Mouse (Mus musculus) left cerebral cortex, adult 2 months (tissue): ENCODE measurements around the gene Uba52. TPM values are rescaled to one million over a fixed set of nuclear protein-coding genes. Genes with fewer than 3 reads are reported as not detected.

Experiments used
- DNase-seq, 2 experiments: peaks; one replicate each; pipeline ENCODE4 v3.0.0; 2021 to 2022; ENCODE audit warnings: low spot score in 2 of 2, mixed read lengths in 1 of 2; ENCODE audit errors: extremely low spot score in 1 of 2
- H3K27ac ChIP-seq: fragments of 200-600 bp; 2 replicates; pipeline ENCODE4 v1.8.1; 2022
- H3K4me3 ChIP-seq: fragments of 200-600 bp; 2 replicates; pipeline ENCODE4 v1.8.1; 2022
- CTCF ChIP-seq: fragments of 200-600 bp; IDR thresholded peaks from 2 replicates; pipeline ENCODE4 v1.8.1; 2022; ENCODE audit warnings: antibody characterized with exemption, mild to moderate bottlenecking, moderate library complexity
- intact Hi-C: fragments of 180-260 bp; cut with DNase I; formaldehyde crosslinking; loops from one replicate; pipeline ENCODE4 v1.15.1; 2025
- total RNA-seq, 2 experiments: library from RNA; stranded (reverse); gene quantifications; 2 replicates each; pipeline ENCODE4 v1.2.3; 2021

Gene Uba52
- total RNA-seq, 2 experiments from 2014 or later, result 788 to 861 TPM

GRCm38 (mm10) chr8:70488931-70489470 lies 21.6 kb downstream of the Uba52 start:
- no peak for TF ChIP-seq CTCF
- DNase-seq, result no peak
- Histone ChIP-seq H3K27ac (no peak overlapping the region), H3K4me3 (no peak overlapping the region)
- intact Hi-C loops, result no loop called here

GRCm38 (mm10) chr8:70487993-70488796 lies 22.4 kb downstream of the Uba52 start:
- intact Hi-C loops, result no loop called here
- no peak overlapping the region for H3K27ac ChIP-seq

GRCm38 (mm10) chr8:70486941-70487520 lies 23.6 kb downstream of the Uba52 start, which contains the start of gene Tmem59l:
TSS of gene Tmem59l (minus strand) at chr8:70487358.
- peak; percentile 65 for DNase-seq
- H3K27ac ChIP-seq, result peak within 1 kb of the TSS; percentile 98
- intact Hi-C loops, result no loop called here
- peak within 1 kb of the TSS; percentile 83 for H3K4me3 ChIP-seq
- TF ChIP-seq CTCF, result no peak

More at GRCm38 (mm10) chr8:70487993-70488796, 22.4 kb downstream of the Uba52 start:
- TF ChIP-seq CTCF, result no peak
- H3K4me3 ChIP-seq, result peak overlapping the region; percentile 43
- DNase-seq, result no peak

- peak overlapping the region; percentile 98 for H3K27ac ChIP-seq
- no peak for DNase-seq
- intact Hi-C loops, result no loop called here
- peak overlapping the region; percentile 83 for H3K4me3 ChIP-seq
- no peak for TF ChIP-seq CTCF
Observed at GRCm38 (mm10) chr8:70486191-70486681, 24.4 kb downstream of the Uba52 start.

DNA sequence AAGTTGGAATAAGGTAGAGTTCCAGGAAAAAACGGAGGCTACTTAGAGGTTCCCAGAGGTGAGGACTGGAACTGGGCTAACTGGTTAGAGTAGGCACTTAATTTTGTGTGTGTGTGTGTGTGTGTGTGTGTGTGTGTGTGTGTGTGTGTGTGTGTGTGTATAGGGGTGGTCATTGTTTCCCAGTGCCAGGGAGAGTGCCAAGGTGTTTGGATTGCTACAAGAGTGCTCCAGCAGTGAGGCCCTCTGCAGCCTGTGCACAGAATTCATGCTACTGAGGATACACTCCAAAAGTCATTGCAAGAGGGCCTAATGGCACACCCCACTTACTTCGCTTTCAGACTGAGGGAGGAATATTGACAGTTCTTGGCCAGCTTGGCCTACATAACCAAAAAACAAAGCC lies 27.7 kb downstream of the Uba52 start:
- no peak for TF ChIP-seq CTCF
- no peak overlapping the region for H3K27ac ChIP-seq

DNA sequence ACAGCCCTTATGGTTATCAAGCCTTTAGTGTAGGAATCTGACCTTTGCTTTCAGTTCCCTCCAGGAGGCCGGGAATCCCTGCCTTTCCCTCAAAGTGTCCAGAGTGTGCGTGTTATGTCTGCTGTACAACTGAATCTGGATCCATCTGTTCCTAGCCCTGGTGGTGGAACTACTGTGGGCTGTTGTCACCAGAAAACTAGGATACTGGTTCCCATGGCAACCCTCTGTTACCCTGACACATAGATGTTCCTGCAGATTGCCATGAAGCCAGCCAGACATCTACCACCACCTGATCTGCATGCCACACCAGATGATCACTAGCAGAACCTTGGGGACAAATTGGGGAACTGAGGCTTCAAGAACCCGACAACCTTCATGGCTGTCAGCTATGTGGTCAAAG lies 28.7 kb downstream of the Uba52 start:
- peak; percentile 19 for TF ChIP-seq CTCF
- intact Hi-C loops, result no loop called here
- H3K27ac ChIP-seq, result peak overlapping the region; percentile 76
- no peak overlapping the region for H3K4me3 ChIP-seq
- DNase-seq, result peak in 1 of 2 experiments; percentile 50

More for the DNA sequence above, 27.7 kb downstream of the Uba52 start:
- intact Hi-C loops, result no loop called here
- DNase-seq, result no peak
- no peak overlapping the region for H3K4me3 ChIP-seq

GRCm38 (mm10) chr8:70477269-70477982 lies 33.2 kb downstream of the Uba52 start:
- intact Hi-C loops, result no loop called here
- no peak for DNase-seq
- Histone ChIP-seq H3K4me3 (peak overlapping the region; percentile 70), H3K27ac (no peak overlapping the region)
- no peak for TF ChIP-seq CTCF

GRCm38 (mm10) chr8:70476333-70477268 lies 34.0 kb downstream of the Uba52 start, which contains the start of gene Klhl26:
TSS of gene Klhl26 (minus strand) at chr8:70476968.
- H3K27ac ChIP-seq, result peak within 1 kb of the TSS; percentile 92
- DNase-seq, result peak; percentile 88 to 90
- TF ChIP-seq CTCF, result no peak
- intact Hi-C loops, result no loop called here
- H3K4me3 ChIP-seq, result peak within 1 kb of the TSS; percentile 70

- no peak for TF ChIP-seq CTCF
- intact Hi-C loops, result no loop called here
- Histone ChIP-seq H3K4me3 (no peak overlapping the region), H3K27ac (no peak overlapping the region)
- no peak for DNase-seq
Observed at GRCm38 (mm10) chr8:70471856-70472255, 38.7 kb downstream of the Uba52 start.

DNA sequence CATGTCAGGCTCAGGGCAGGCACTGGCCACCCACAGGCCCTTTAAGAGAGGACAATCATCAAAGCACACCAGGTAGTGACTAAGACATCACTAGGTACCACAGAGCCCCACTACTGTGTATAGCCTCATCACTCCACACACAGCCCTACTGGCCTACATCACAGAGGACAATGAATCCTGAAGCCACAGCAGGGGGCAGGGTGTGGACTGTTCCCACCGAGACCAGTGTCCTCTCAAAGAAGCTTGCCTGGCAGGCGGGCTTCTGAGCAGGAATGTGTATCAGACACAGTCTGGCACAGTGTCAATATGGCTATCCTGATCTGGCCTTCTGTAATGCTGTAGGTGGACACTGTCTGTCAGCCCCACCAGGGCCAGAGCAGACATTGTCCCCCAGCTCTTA lies 40.7 kb downstream of the Uba52 start:
- intact Hi-C loops, result no loop called here
- no peak for TF ChIP-seq CTCF
- no peak overlapping the region for H3K4me3 ChIP-seq
- peak overlapping the region; percentile 22; the same call in 1 of the 2 replicates for H3K27ac ChIP-seq
- no peak for DNase-seq
